Mouse (Mus musculus) heart, adult 8-10 months (tissue): ENCODE results near the gene Hivep2. TPM values are rescaled to one million over a fixed set of nuclear protein-coding genes. Genes with fewer than 3 reads are reported as not detected.

Experiments
- DNase-seq: peaks from one replicate; pipeline ENCODE4 v3.0.0; 2022; ENCODE audit warnings: low spot score
- total RNA-seq, 4 experiments: library from RNA; stranded (reverse); gene quantifications; 2 replicates each; pipeline ENCODE4 v1.2.4; 2022

The Hivep2 gene
- total RNA-seq, 4 experiments from 2014 or later: 20.4 to 25.8 (median 22.1) TPM

DNA sequence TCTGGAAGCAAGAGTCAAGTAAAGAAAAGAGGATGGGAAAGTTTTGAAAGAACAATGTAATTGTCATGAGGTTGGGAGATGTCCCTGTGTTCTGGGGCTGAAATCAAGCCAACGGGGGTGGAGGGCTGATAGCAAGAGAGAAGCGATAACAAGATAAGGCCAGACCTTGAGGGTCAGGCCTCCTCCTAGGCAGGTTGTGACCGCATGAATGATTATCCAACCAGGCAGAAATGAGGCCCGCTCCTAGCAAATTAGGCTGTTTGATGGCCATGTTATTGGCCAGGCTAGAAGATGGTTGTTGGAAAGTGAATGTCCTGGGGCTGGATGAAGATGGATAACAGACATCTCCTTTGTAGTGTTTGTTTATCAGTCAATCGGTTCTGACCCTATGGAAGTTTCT, 5.4 kb downstream of the Hivep2 start:
- no peak for DNase-seq

DNA sequence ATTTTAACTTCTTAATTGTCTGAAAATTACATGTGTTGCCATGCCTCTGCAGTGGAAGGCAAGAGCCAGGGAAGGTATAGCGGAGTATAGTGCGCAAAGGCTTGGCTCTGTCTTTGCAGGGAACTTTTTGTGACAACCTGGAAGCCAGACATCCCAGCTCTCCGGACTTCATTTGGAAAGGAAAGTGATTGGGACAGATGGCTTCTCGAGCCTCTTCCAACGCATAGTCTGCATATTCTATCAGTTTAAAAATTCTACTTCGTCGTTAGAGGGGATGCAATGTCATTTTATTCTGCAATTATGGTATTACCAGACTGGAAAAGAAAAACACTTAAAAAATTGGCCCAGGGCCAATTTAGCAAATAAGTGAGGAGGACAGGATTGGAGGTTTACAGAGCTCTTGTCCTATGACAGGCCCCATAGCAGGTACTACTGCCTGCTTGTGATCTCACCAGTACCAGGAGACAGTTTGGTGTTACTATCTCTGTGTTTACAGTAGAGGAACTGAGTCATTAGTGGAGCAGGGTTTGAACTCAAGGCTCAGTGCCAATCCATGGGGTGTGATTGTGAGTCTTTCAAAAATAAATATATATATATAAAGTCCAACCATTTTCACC, 7.8 kb downstream of the Hivep2 start:
- no peak for DNase-seq

DNA sequence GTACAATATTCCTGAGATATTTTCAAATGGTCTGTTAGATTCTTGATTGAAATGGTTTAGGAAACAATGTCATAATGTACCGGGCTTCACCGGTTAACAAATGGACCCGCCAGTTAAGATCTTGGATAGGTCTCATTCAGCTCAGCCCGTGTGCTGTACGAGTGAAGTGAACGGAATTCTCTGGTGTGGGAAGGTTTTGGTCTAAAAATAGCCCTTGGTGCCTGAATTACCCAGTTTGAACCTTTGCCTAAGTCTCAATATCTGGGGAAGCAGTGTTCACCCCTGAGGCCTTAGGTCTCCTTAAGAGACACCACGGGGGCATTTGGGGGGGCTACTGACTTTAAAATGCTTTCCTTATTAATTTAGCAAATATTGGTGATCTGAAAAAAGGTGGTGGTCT, 8.6 kb downstream of the Hivep2 start:
- DNase-seq: no peak

DNA sequence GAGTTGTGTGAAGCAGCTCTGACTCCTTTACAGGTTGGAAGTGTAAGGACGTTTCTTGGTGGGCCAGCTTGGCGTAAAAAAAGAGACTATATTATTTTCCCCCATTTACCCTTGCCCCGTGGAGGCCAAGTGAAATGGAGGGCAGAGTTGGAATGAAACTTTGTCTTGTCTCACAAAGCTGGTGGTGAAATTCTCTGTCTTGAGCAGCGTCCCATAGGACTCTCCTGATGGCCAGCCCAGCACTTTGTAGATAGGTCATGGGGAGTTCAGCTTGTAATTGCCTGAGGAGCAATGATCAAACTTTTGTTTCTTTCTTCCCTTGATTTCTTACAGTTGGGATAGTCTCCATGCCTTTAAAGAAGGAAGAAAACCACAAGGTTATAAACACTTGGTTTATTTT, 10.0 kb downstream of the Hivep2 start:
- DNase-seq: no peak

DNA sequence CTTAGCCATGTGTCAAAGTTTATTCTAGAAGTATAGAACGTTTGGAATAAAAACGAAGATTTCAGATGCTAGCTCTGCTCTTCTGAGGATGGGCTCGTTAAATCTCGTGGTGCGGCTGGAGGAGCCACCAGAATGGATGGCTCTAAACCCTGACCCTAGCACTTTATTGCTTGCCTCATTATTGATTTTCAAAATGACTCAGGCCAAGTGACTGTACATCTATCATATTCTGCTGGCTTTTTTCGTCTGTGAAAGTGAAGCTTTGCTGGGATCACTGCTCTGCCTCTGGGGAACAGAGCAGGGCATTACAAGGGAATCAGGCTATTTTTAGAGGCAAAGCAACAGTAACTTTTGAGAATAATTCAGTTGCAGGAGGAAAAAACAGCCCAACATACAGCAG, 10.4 kb downstream of the Hivep2 start:
- no peak for DNase-seq

DNA sequence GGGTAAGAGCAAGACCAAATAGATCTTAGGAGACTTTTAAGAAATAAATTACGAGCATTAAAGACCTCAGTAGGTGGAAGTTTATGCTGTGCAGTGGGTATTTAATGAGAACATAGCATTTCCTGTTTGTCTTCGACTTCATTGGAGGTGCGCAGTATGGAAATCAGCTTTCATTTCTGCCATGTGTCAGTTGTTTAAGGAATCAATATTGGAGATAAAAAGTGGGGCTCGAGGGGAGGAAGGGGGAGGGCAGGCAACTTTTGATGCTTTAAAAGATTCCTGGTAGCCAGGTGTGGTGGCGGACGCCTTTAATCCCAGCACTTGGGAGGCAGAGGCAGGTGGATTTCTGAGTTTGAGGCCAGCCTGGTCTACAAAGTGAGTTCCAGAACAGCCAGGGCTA, 16.4 kb downstream of the Hivep2 start:
- DNase-seq: no peak

DNA sequence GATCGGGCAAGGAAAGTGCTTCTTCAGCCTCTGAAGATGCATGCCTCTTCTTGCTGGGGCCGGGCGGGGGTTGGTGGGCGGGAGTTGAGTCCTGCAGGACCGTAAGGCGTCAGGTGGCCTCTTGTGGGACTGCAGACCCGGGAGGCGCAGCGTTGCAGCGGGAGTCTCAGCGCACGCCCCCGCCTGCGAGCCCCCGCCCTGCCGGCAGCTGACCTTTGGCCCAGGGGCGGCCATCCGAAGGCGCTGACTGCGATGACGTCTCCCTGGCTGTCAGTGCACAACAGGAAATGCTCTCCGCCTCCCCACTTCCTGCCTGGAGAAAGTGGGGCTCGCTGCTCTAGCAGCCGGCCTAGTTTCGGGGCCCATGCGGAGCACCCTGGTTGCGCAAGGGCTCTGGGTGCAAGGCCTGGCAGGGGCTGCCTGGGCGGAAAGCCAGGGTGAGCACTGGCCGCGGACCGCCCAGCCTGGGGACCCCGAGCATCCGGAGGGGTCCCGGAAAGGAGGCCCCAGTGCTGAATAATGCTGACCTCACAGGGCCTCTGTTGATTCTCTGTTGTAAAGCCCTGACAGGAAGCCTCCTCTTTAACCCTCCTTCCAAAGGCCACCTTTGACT, 17.0 kb downstream of the Hivep2 start:
- DNase-seq: peak; percentile 87

DNA sequence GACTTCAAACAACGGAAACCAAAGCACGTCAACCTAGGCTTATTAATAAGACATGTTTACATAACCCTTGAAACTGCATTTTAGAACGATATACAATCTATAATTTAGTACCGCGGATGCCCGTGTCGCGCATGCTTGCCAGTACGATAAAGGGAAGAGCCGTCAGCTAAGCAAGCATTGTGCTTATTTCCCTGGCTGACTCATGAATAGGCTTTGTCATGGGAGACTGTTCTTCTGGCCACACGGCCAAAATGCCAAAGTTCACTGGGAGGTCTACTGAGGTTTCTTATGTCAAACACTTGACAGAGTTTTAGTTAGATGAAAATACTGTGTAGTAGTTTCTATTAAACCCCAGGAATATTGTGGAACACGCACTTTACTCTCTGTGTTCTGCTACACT, 17.8 kb downstream of the Hivep2 start:
- peak; percentile 53 for DNase-seq

DNA sequence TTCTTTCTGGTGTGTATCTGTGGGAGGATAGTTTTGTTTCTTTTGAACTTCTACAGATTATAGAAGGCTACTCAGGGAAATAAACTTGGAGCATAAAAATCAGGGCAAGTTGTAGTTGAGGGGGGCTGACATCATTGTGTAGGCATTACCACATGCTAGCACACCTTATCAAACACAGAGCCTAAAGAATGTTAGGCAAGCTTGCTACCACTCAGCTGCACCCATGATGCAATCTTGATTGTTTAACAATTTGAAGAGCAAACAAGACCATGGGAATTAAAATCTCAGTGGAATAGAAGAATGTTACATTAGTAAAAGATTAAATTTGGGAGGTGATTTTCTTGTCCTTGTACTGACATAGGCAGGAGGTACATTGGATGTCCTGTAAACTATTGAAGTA, 18.4 kb downstream of the Hivep2 start:
- no peak for DNase-seq

DNA sequence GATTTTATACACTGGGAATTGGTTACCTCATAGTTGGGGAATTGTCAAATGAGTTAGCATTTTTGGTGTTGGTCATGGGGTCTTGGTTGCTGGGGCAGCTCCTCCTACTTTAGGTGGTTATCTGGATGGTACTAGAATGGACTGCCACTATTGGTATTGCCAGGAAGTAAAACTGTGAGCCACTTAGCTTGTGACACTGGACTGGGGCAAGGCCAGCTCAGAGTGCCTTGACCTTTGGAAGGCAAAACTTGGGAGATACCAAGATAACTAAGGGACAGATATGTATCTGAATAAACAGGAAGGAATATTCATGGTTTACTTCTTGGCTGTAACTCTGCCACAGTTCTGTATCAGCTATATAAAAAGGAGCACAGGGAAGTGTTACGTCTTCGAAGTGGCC, 20.7 kb downstream of the Hivep2 start:
- no peak for DNase-seq

DNA sequence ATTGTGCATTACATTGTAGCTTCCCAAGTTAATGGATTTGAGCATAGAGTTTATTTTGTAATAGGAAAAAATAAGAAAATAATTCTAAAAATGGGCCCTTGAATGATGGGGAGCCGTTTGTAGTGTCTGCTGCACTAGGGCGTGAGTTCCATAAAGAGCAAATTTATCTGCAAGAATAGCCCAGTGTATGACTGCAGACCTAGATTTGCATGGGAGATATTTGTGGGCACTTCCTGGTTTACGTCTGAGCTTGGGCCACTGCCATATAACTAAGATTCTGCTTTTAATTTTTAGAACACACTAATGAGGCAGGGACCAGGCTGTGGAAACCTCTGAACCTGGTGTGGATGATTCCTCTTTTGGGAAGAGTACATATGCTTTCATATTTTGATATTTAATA, 21.5 kb downstream of the Hivep2 start:
- no peak for DNase-seq

DNA sequence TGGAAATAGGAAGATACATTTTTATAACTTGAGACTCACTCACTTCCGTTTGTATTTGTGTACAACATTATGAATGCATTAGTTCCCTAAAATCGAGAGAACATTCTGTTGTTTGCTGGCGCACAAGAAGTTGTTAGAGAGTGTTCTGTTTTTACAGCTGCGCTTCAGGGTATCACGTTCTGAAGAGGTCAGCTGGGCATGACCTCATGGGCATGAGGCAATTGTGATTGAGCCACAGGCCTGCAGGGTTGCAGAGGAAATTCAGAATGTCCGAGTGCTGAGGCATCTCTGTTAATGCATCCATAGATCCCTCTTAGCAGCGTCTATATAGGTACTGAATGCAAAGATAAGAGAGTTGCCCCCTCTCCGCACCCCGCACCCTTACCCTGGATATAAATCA, 22.4 kb downstream of the Hivep2 start:
- DNase-seq: no peak

DNA sequence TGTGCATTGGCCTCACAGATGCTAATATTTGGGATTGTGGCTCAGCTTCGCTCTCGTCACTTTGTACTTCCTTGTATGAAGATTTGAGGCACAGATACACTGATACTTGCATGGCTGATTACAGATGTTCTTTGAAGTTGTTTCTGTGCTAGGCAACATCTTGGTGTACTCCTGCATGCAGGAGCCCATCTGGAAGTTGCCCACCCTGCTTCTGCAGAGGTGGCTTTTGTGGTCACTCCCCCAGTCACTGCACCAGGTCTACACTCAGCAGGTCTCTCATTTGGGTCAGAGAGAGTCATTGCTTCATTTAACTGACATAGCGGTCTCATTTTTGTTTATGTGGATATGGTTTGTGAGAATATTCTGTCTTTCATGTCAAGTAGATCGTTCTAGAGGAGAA, 22.9 kb downstream of the Hivep2 start:
- no peak for DNase-seq

DNA sequence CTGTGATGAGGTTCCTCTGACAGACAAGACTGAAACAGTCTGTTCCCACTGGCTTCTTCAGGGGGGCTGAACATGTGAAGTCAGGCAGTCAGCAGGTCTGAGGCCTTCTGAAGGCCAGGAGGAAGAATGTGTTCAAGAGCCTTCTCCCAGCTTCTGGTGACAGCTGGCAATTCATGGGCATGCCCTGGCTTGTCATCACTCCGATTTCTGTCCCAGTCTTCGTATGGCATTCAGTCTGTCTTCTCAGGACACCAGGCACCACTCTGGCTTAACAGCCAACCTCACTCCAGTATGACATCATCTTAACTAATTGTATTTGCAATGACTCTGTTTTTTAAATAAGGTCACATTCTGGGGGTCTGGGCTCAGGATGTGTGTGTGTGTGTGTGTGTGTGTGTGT, 25.0 kb downstream of the Hivep2 start:
- no peak for DNase-seq

DNA sequence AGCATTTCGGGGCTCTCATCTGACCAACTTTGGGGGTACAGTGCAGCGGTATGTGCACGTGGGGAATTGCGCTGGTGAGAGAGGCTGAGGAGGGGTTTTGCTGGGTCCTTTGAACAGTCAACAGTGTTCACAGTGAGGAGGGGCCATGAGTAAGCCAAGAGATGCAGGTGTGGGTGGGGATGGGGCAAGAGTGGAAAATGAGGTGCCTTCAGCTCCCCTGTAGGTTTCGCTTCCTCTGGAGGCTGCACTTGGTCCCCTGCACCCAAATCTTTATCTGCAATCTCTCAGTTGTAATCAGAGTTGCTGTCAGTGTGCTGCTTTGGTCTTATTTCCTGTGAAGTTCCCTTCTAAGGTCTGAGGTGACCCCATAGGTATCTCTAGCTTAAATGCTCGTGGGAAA, 27.5 kb downstream of the Hivep2 start:
- no peak for DNase-seq

DNA sequence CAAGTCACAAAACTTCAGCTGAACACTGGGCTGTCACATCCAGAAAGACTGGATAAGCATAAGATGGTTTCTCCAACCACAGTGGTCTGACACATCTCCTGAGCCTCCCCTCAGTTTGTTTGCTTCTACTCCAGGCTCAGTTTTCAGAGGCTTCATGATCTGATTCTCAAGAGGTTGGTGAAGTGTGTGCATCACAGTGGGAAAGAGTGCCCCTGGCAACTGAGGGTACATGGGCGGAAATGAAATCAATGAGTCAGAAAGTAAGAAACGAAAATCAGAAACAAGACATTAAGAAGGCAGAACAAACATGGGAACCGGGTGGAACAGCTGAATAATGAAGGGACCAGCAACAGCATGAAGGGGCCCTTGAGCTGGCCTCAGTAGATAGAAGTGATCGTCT, 31.5 kb downstream of the Hivep2 start:
- DNase-seq: no peak

DNA sequence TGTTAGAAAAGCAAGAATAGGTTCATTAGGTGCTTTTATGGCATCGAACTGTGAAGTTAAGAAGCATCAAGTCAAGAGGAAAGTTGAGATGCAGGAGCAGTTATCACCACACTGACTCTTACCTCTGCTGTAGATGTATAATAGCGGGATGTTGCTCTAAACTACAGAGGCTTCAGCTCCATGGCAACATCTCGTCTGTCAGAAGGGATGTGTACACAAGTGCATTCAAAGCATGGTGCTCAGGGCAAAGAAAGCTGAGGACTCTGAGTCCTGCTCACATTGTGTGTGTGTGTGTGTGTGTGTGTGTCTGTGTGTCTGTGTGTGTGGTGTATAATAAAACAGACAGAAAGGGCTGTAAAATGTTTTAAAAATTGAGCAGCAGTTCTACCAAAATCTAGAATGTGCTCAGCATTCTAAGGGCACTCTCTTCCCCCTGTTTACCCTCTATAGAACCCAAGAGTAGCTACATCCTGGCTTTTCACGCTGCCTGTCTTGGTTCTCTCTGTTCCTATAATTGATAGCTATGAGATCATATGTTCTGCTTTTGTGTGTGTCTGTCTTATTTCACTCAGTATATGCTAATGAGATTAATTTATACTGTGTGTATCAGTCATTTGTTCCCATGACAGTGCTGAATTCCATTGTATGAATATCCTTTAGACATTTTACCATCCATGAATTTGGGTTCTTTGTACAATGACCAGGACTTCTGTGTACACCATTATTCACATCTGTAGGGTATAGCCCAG, 39.1 kb downstream of the Hivep2 start:
- no peak for DNase-seq

DNA sequence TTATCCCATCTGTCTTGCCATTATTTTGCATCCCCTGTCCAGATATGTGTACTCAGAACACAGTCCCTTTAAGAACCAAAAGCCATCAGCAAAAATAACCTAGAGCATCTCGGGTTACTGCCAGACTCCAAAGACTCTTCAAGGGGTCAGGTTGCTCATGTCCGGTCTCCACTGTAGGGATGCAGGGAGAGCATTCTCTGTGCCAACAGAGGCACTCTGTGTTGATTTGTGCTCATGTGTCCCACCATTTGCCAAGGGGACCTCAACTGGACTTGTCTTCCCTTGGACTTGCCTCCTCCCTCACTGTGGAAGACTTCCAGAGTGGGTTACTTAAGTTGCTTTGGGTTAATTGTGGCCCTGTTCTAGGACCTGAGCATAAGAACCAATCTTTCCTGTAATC, 43.8 kb downstream of the Hivep2 start:
- no peak for DNase-seq

DNA sequence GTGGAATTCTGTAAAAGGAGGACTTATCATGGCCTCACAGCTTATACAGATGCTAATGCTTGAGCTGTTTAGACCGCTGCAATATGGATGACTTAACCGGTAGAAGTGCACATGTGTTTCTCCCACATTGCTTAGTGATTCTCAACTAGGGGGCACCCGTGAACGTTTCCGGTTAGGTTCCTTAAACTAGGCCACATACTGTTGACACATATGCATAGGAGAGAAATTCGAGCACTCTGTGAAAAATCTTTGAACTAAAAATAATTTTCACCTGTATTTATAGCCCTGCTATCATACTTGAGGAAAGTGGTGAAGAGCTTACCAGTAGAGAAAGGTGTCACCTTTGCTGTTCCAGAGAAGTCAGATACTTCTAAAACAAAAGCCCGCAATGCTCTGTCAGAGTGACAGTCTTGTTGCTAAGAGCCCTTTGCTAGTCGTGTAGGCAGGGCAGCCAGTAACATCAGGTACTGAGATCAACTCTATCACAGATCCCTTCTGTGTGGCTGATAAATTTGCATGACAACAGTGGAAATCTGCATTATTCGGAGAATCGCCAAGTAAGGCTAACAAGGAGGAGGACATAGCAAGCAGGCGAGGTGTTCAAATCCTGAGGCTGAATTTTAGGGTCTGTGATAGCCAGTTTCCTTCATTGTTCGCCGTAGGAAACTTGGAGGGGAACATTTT, 50.6 kb downstream of the Hivep2 start:
- no peak for DNase-seq

DNA sequence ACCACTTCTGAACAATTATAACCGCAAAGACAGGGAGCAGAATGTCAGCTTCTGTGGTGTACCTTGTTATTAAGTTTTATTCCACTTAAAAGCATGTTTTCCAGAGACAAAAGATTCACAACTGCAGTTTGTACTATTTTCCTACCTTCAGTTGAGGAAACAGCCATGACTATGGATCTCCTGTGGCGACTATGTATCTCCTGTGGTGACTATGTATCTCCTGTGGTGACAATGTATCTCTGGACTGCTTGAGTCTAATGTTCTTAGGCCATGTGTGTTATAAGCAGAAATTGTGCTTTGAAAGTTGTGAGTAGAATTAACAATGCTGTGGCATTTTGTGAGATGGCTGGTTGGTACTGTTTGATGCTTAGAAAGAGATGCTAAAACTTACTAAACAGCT, 51.5 kb downstream of the Hivep2 start:
- DNase-seq: no peak

DNA sequence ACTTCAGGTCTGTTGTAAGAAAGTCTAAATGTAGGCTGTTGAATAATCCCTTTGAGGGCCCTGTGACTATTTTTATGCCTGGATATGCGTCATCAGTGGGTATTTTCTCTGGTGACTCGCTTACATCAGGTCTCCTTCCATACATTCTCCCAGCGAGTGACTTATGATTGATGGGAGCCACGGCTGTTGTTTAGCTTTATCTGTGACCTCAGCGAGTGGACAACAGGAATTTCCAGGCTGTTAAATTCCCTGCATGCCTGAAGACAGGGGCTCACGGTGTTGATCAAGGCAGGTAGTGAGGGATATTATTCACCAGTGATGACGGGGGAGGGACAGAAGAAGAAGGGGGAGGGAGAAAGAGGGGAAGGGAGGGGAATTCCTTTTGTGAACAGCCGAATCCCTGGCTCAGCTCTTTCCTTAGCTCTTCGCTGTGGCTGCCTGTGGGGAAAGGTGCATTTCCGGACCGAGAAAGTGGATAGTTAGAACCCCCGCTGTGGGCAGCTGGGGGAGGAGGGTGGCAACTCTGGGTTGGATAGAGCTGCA, 52.0 kb downstream of the Hivep2 start:
- DNase-seq: peak; percentile 49

DNA sequence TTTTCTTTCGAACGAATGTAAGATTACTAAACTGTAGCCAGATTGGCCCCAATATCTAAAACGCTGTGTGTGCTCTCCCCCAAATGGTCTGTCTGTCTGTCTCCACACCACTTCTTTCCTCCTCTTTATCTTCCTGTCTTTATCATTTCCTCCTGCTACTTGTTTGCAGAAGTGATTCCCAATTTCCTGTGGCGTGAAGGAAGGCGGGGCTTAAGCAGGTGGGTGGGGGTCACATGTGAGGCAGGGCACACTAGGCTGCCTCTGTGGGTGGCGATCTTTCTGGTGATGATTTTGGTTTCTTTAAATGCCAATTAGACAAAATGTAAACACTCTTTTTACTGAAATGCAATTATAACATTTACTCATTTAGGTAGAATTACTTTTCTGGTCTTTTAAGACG, 52.8 kb downstream of the Hivep2 start:
- DNase-seq: no peak
